Mouse (Mus musculus) ES-E14 (cell line): Measurements from ENCODE around the gene Aff1. TPM values are rescaled to one million over a fixed set of nuclear protein-coding genes. Genes with fewer than 3 reads are reported as not detected.

Experiments used
- DNase-seq: peaks from one replicate; pipeline ENCODE4 v3.0.0-alpha.2; 2013; ENCODE audit warnings: low read depth, low spot score
- H3K27ac ChIP-seq: 2 replicates; pipeline ENCODE4 v1.5.1; 2012; ENCODE audit warnings: low read depth, mild to moderate bottlenecking, low read length, moderate library complexity, mixed read lengths; ENCODE audit not compliant: poor library complexity, insufficient read depth, severe bottlenecking
- H3K36me3 ChIP-seq: 2 replicates; pipeline ENCODE4 v1.6.1; 2012; ENCODE audit warnings: mild to moderate bottlenecking, low read length, moderate library complexity, mixed read lengths; ENCODE audit not compliant: control insufficient read depth, poor library complexity, insufficient read depth, severe bottlenecking
- H3K4me1 ChIP-seq, 2 experiments: fragments of 150-350 bp in 1 of 2; sonication (generic) in 1 of 2; 2 replicates each; pipeline ENCODE4 v1.6.1; 2012; ENCODE audit warnings: low read length in 2 of 2, mild to moderate bottlenecking in 1 of 2, mixed read lengths in 1 of 2; ENCODE audit not compliant: control insufficient read depth in 2 of 2, insufficient read depth in 2 of 2, poor library complexity in 1 of 2
- H3K4me3 ChIP-seq, 2 experiments: fragments of 150-350 bp in 1 of 2; sonication (generic) in 1 of 2; 2 replicates each; pipeline ENCODE4 v1.5.1; 2012; ENCODE audit warnings: low read length in 2 of 2, low read depth in 1 of 2, mild to moderate bottlenecking in 1 of 2, mixed read lengths in 1 of 2; ENCODE audit not compliant: insufficient read depth in 1 of 2, poor library complexity in 1 of 2, severe bottlenecking in 1 of 2
- H3K9ac ChIP-seq: 2 replicates; pipeline ENCODE4 v1.6.1; 2012; ENCODE audit warnings: low read depth, mild to moderate bottlenecking, low read length, mixed read lengths; ENCODE audit not compliant: poor library complexity, insufficient read depth, severe bottlenecking
- H3K9me3 ChIP-seq: fragments of 150-350 bp; sonication (generic); 2 replicates; pipeline ENCODE4 v1.6.1; 2012; ENCODE audit warnings: low read depth, mild to moderate bottlenecking, low read length; ENCODE audit not compliant: control insufficient read depth, insufficient read depth
- CHD2 ChIP-seq: IDR thresholded peaks from 2 replicates; pipeline ENCODE4 v1.6.1; 2014; ENCODE audit warnings: mild to moderate bottlenecking, low read depth, low read length, inconsistent platforms
- HCFC1 ChIP-seq: IDR thresholded peaks from 2 replicates; pipeline ENCODE4 v1.6.1; 2012; ENCODE audit warnings: low read length, inconsistent platforms, borderline replicate concordance; ENCODE audit not compliant: insufficient read depth
- MAFK ChIP-seq: IDR thresholded peaks from 2 replicates; pipeline ENCODE4 v1.6.1; 2014; ENCODE audit warnings: mild to moderate bottlenecking, low read depth, low read length, inconsistent platforms; ENCODE audit not compliant: insufficient read depth
- ZC3H11A ChIP-seq: IDR thresholded peaks from 2 replicates; pipeline ENCODE4 v1.6.1; 2012; ENCODE audit warnings: low read depth, mild to moderate bottlenecking, inconsistent platforms, low read length, borderline replicate concordance
- ZNF384 ChIP-seq: IDR thresholded peaks from 2 replicates; pipeline ENCODE4 v1.6.1; 2012; ENCODE audit warnings: low read depth, low read length, inconsistent platforms
- in situ Hi-C, 2 experiments: fragments of 600-800 bp; cut with MboI; formaldehyde crosslinking; loops; one replicate each; pipeline ENCODE4 v1.15.1; 2025; ENCODE audit warnings: low sequenced_read_pairs in 2 of 2, inconsistent platforms in 1 of 2; ENCODE audit not compliant: unreplicated experiment in 2 of 2
- total RNA-seq: library from RNA; depleted of rRNA; stranded (reverse); fragments of 300-350 nt; gene quantifications from 2 replicates; pipeline ENCODE4 v1.2.3, GENCODE M21; 2012

The Aff1 gene
- total RNA-seq, 1 experiment: 26.0 TPM

DNA sequence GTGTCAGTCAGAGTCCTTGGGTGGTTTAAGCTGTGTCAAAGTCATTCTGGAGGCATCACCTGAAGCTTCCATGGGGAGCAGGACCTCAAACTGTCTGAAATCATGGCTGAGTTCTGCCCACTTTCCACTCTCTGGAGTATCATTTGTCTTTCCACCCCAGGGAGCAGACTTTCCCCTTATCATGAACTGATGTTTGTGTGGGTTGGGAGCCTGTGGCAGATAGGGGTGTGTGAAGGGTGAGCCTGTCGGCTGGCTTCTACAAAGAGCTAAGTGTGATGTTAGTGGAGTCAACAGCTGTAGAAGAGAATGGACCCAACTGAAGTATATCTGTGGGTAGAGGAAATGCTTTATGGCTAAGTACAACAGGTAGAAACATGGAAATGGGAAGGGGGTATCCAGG, 53.5 kb downstream of the Aff1 start:
- Histone ChIP-seq H3K27ac (no peak overlapping the region), H3K36me3 (peaks cover 2% of the 10 kb centered on the region; the same call in 1 of the 2 replicates), H3K4me1 (0 out of 4 replicates have a peak, but pooled peaks cover 2% of the 10 kb centered on the region in 2 experiments), H3K9me3 (no peaks in the 10 kb centered on the region), H3K9ac (no peak overlapping the region), H3K4me3 (no peak overlapping the region)
- in situ Hi-C loops: no loop called here
- DNase-seq: no peak
- no peak for TF ChIP-seq MAFK
- TF ChIP-seq CHD2: no peak
- no peak for TF ChIP-seq ZNF384
- no peak for TF ChIP-seq ZC3H11A
- TF ChIP-seq HCFC1: no peak

DNA sequence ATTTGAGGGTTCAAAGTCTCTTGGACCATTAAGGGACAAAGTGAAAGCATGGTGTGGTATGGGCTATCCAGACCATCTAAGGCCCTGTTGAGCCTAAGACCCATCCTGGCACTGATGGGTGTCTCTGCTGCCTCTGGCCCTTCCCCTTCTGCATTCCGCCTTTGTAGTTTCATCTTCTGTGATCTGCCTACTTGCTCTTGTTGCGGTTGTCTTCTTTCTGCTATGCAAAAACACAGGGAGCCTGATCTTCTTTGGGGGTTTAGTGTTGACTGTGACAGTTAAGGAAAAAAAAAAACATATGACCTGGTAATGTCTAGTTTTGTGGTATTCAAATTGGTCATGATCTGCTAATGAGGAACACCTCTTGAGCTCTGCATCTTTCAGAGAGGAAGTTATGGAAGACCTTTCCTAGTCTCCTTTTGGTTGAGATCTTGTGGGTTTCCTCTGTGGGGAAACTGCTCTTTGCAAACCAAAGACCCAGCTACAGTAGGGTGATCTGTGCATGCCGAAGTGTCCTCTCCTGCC, 54.4 kb downstream of the Aff1 start:
- H3K27ac ChIP-seq: no peak overlapping the region
- TF ChIP-seq ZC3H11A: no peak
- no peak for TF ChIP-seq MAFK
- no peak for TF ChIP-seq ZNF384
- no peak for TF ChIP-seq CHD2
- no peak for TF ChIP-seq HCFC1
- H3K9ac ChIP-seq: no peak overlapping the region
- H3K9me3 ChIP-seq: no peaks in the 10 kb centered on the region
- no peak for DNase-seq
- in situ Hi-C loops: no loop called here
- H3K4me3 ChIP-seq: no peak overlapping the region
- 0 out of 4 replicates have a peak, but pooled peaks cover 2% of the 10 kb centered on the region in 2 experiments for H3K4me1 ChIP-seq
- peaks cover 2% of the 10 kb centered on the region; the same call in 1 of the 2 replicates for H3K36me3 ChIP-seq

- Histone ChIP-seq H3K4me3 (no peak overlapping the region), H3K27ac (no peak overlapping the region), H3K4me1 (peaks cover 2% of the 10 kb centered on the region in 2 experiments; a peak in 1 of 4 replicates), H3K9ac (no peak overlapping the region), H3K9me3 (no peaks in the 10 kb centered on the region), H3K36me3 (peaks cover 2% of the 10 kb centered on the region; the same call in 1 of the 2 replicates)
- no peak for DNase-seq
- TF ChIP-seq CHD2: no peak
- no peak for TF ChIP-seq ZNF384
- no peak for TF ChIP-seq HCFC1
- TF ChIP-seq ZC3H11A: no peak
- no peak for TF ChIP-seq MAFK
- in situ Hi-C loops: no loop called here
These were observed 54.9 kb downstream of the Aff1 start for GRCm38 (mm10) chr5:103747098-103747497.

DNA sequence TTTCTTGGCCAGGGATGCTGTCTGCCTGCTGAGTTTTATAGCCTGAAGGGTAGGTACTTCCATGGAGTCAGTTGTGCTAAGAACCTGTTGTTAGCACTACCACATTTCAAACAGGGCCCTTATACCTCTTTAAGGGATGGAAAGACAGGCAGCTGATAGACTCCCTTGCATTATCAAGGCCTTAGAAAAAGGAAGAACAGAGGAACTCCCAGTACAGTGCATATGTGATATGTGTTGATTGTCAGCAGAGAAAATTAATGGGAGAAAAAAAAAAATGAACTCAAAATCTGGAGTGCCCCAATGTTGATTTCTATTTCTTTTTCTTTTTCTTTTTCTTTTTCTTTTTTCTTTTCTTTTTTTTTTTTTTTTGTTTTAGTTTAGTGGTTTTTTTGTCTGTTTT, 56.2 kb downstream of the Aff1 start:
- no peaks in the 10 kb centered on the region for H3K9me3 ChIP-seq
- in situ Hi-C loops: no loop called here

More for the DNA sequence above, 56.2 kb downstream of the Aff1 start:
- H3K4me3 ChIP-seq: no peak overlapping the region
- no peak for DNase-seq
- H3K36me3 ChIP-seq: peaks cover 2% of the 10 kb centered on the region; the same call in 1 of the 2 replicates
- H3K27ac ChIP-seq: no peak overlapping the region
- no peak for TF ChIP-seq HCFC1
- no peak for TF ChIP-seq ZNF384
- no peak for TF ChIP-seq CHD2
- TF ChIP-seq MAFK: no peak
- TF ChIP-seq ZC3H11A: no peak
- peaks cover 0 to 2% of the 10 kb centered on the region in 2 experiments; a peak in 1 of 4 replicates for H3K4me1 ChIP-seq
- no peak overlapping the region for H3K9ac ChIP-seq
